ENCODE assay signal across 7 mouse cellular contexts in genomic region chr19:16955231-16955612, GRCm38 (mm10). TPM values are rescaled to one million over a fixed set of nuclear protein-coding genes. Genes with fewer than 3 reads are reported as not detected.
A peak's percentile ranks its signal among the peaks of the same experiment; 100 is the strongest.
DNase-seq lines count a peak whose midpoint lies in the region; ATAC-seq lines count a peak whose summit lies in the region.

No protein-coding gene starts in this region.

- ATAC-seq in kidney, embryonic 16.5 days (ENCODE audit: low FRiP score, low TSS enrichment): no peak; the same call in 1 of the 2 replicates
- ATAC-seq in embryonic facial prominence, embryonic 15.5 days (ENCODE audit: insufficient number of reproducible peaks, low FRiP score, low TSS enrichment, low read depth): no peak
- no peak for ATAC-seq in hindbrain, embryonic 14.5 days (ENCODE audit: low FRiP score)
- peak; percentile 2; the same call in 1 of the 2 replicates for ATAC-seq in neural tube, embryonic 13.5 days (ENCODE audit: low read depth)

- H3K36me3 ChIP-seq in kidney, embryonic 16.5 days (ENCODE audit: insufficient read depth, low read length): no peaks in the 10 kb centered on the region
- H3K36me3 ChIP-seq in embryonic facial prominence, embryonic 15.5 days: no peaks in the 10 kb centered on the region
- no peaks in the 10 kb centered on the region for H3K36me3 ChIP-seq in hindbrain, embryonic 14.5 days (replicated peaks; ENCODE audit: control insufficient read depth, insufficient read depth)
- no peaks in the 10 kb centered on the region for H3K36me3 ChIP-seq in neural tube, embryonic 13.5 days

- H3K27ac ChIP-seq in kidney, embryonic 16.5 days (ENCODE audit: low read length): no peak overlapping the region
- no peak overlapping the region for H3K27ac ChIP-seq in embryonic facial prominence, embryonic 15.5 days (replicated peaks)
- no peak overlapping the region for H3K27ac ChIP-seq in hindbrain, embryonic 14.5 days
- H3K27ac ChIP-seq in neural tube, embryonic 13.5 days (replicated peaks): peak overlapping the region; percentile 19; the same call in 1 of the 2 replicates

- no peak for DNase-seq in kidney, adult 18-20 months
- DNase-seq in hindbrain, embryonic 14.5 days (ENCODE audit: low spot score): no peak
- DNase-seq in cerebellum, adult 9-10 months: no peak
- no peak for DNase-seq in left cerebral cortex, postnatal 4 days

- no peak overlapping the region for H3K4me3 ChIP-seq in kidney, embryonic 16.5 days (ENCODE audit: low read length)
- H3K4me3 ChIP-seq in embryonic facial prominence, embryonic 15.5 days (replicated peaks): no peak overlapping the region
- H3K4me3 ChIP-seq in hindbrain, embryonic 14.5 days (replicated peaks; ENCODE audit: low read length): peak overlapping the region; percentile 46
- H3K4me3 ChIP-seq in neural tube, embryonic 13.5 days: peak overlapping the region; percentile 46

- H3K27me3 ChIP-seq in kidney, embryonic 16.5 days (ENCODE audit: insufficient read depth, low read length): peaks cover 24% of the 10 kb centered on the region
- peaks cover 31% of the 10 kb centered on the region for H3K27me3 ChIP-seq in embryonic facial prominence, embryonic 15.5 days
- H3K27me3 ChIP-seq in hindbrain, embryonic 14.5 days (ENCODE audit: control insufficient read depth, insufficient read depth, low read length): peaks cover 23% of the 10 kb centered on the region
- H3K27me3 ChIP-seq in neural tube, embryonic 13.5 days: peaks cover 63% of the 10 kb centered on the region

- H3K4me1 ChIP-seq in kidney, embryonic 16.5 days (ENCODE audit: insufficient read depth, low read length): peaks cover 8% of the 10 kb centered on the region
- H3K4me1 ChIP-seq in embryonic facial prominence, embryonic 15.5 days: peaks cover 13% of the 10 kb centered on the region
- peaks cover 16% of the 10 kb centered on the region for H3K4me1 ChIP-seq in hindbrain, embryonic 14.5 days (replicated peaks; ENCODE audit: control insufficient read depth, insufficient read depth, low read length)
- peaks cover 16% of the 10 kb centered on the region for H3K4me1 ChIP-seq in neural tube, embryonic 13.5 days (replicated peaks)

- no peaks in the 10 kb centered on the region for H3K9me3 ChIP-seq in kidney, embryonic 16.5 days (ENCODE audit: low read length)
- H3K9me3 ChIP-seq in embryonic facial prominence, embryonic 15.5 days (replicated peaks): no peaks in the 10 kb centered on the region
- H3K9me3 ChIP-seq in hindbrain, embryonic 14.5 days (ENCODE audit: control insufficient read depth, low read length): no peaks in the 10 kb centered on the region
- H3K9me3 ChIP-seq in neural tube, embryonic 13.5 days: no peaks in the 10 kb centered on the region

- H3K9ac ChIP-seq in kidney, embryonic 16.5 days (replicated peaks; ENCODE audit: low read length): no peak overlapping the region
- no peak overlapping the region for H3K9ac ChIP-seq in embryonic facial prominence, embryonic 15.5 days
- no peak overlapping the region for H3K9ac ChIP-seq in hindbrain, embryonic 14.5 days
- peak overlapping the region; percentile 66 for H3K9ac ChIP-seq in neural tube, embryonic 13.5 days

- H3K4me2 ChIP-seq in kidney, embryonic 16.5 days (replicated peaks; ENCODE audit: low read depth, low read length): peak overlapping the region; percentile 71
- peak overlapping the region; percentile 65 for H3K4me2 ChIP-seq in embryonic facial prominence, embryonic 15.5 days (replicated peaks)
- H3K4me2 ChIP-seq in hindbrain, embryonic 14.5 days (replicated peaks): peak overlapping the region; percentile 87
- H3K4me2 ChIP-seq in neural tube, embryonic 13.5 days: peak overlapping the region; percentile 78

- 57% methylated on average over 9 of the region's 9 CpGs for WGBS in kidney, embryonic 16.5 days
- 51% methylated on average over 9 of the region's 9 CpGs for WGBS in embryonic facial prominence, embryonic 15.5 days
- WGBS in hindbrain, embryonic 14.5 days: 59% methylated on average over 9 of the region's 9 CpGs
- 59% methylated on average over 9 of the region's 9 CpGs for WGBS in neural tube, embryonic 13.5 days

- intact Hi-C loops in left cerebral cortex, postnatal 4 days (cut with DNase I): no loop called here

RNA-seq across cellular contexts. Expression of gene Prune2, which starts 0.7 kb away (rescaled TPM):
- polyA plus RNA-seq in kidney, embryonic 16.5 days (2015; fragmentation: Nextera tagmentation; extraction: Ambion mirVana): 1.1 and 1.2 TPM in 2 replicates
- polyA plus RNA-seq in embryonic facial prominence, embryonic 15.5 days (2015; fragmentation: Nextera tagmentation; extraction: Ambion mirVana): 4.0 and 4.6 TPM in 2 replicates
- 7.2 and 7.6 TPM in 2 replicates for polyA plus RNA-seq in hindbrain, embryonic 14.5 days (2014; fragmentation: Nextera tagmentation; extraction: Ambion mirVana)
- polyA plus RNA-seq in neural tube, embryonic 13.5 days (2015; fragmentation: Nextera tagmentation; extraction: Ambion mirVana): 7.2 and 8.4 TPM in 2 replicates
- 10 to 100 TPM; 20.6 to 20.7 TPM for total RNA-seq in left cerebral cortex, postnatal 4 days (2021)

Comparison
In these comparisons a context has a peak if more than half of its experiments do, and no peak if none do; other contexts are left out.
1. H3K4me3 ChIP-seq: peak in hindbrain, embryonic 14.5 days (single experiment) and neural tube, embryonic 13.5 days (single experiment); none in kidney, embryonic 16.5 days (single experiment) and embryonic facial prominence, embryonic 15.5 days (single experiment).
2. Peak in every context shown above with its lines, with median percentiles within 50 percentile points of each other: H3K4me2 ChIP-seq.